In genomic region chr10:81356352-81356990, GRCm38 (mm10) we compare ENCODE assay signal across 8 mouse cellular contexts. TPM values are rescaled to one million over a fixed set of nuclear protein-coding genes. Genes with fewer than 3 reads are reported as not detected.
DNase-seq lines count a peak whose midpoint lies in the region; ATAC-seq and TF ChIP-seq lines count a peak whose summit lies in the region.

No protein-coding gene starts in this region.

- ATAC-seq in liver, embryonic 11.5 days (replicated peaks; ENCODE audit: low FRiP score): no peak
- no peak for ATAC-seq in forebrain, embryonic 11.5 days (replicated peaks; ENCODE audit: low FRiP score)

- 36% methylated on average over 12 of the region's 12 CpGs for WGBS in liver, embryonic 11.5 days
- WGBS in forebrain, embryonic 11.5 days: 60% methylated on average over 12 of the region's 12 CpGs
- WGBS in limb, embryonic 10.5 days: 59% methylated on average over 12 of the region's 12 CpGs

- no peak overlapping the region for H3ac ChIP-seq in myocyte (ENCODE audit: control insufficient read depth, insufficient read length)

- H3K4me2 ChIP-seq in liver, embryonic 11.5 days: peak overlapping the region; percentile 99
- H3K4me2 ChIP-seq in forebrain, embryonic 11.5 days (ENCODE audit: low read depth, low read length, severe bottlenecking): peak overlapping the region; percentile 99; the same call in 1 of the 2 replicates
- peak overlapping the region; percentile 80 for H3K4me2 ChIP-seq in myocyte (ENCODE audit: low read depth)

- H3K9me3 ChIP-seq in liver, embryonic 11.5 days (ENCODE audit: control insufficient read depth, low read length): no peaks in the 10 kb centered on the region
- no peaks in the 10 kb centered on the region for H3K9me3 ChIP-seq in forebrain, embryonic 11.5 days (ENCODE audit: control insufficient read depth, low read length)
- no peaks in the 10 kb centered on the region for H3K9me3 ChIP-seq in limb, embryonic 10.5 days (replicated peaks)

- TF ChIP-seq POLR2A in myocyte (IDR thresholded peaks at IDR 0.05; ENCODE audit: insufficient read length, low read depth): no peak

- peak overlapping the region; percentile 94 for H3K4me3 ChIP-seq in liver, embryonic 11.5 days (ENCODE audit: low read depth, low read length)
- H3K4me3 ChIP-seq in forebrain, embryonic 11.5 days (ENCODE audit: low read depth, low read length): no peak overlapping the region; the same call in 1 of the 2 replicates
- H3K4me3 ChIP-seq in limb, embryonic 10.5 days: peak overlapping the region; percentile 82
- H3K4me3 ChIP-seq in myocyte: peak overlapping the region; percentile 55

- H3K79me2 ChIP-seq in myocyte (ENCODE audit: control insufficient read depth, insufficient read depth): peaks cover 5% of the 10 kb centered on the region

- H3K36me3 ChIP-seq in liver, embryonic 11.5 days (ENCODE audit: control insufficient read depth, insufficient read depth, low read length): peaks cover 10% of the 10 kb centered on the region; the same call in 1 of the 2 replicates
- no peaks in the 10 kb centered on the region for H3K36me3 ChIP-seq in forebrain, embryonic 11.5 days (ENCODE audit: control insufficient read depth, insufficient read depth, low read length)
- H3K36me3 ChIP-seq in limb, embryonic 10.5 days: 0 out of 2 replicates have a peak, but pooled peaks cover 6% of the 10 kb centered on the region
- no peaks in the 10 kb centered on the region for H3K36me3 ChIP-seq in myocyte (ENCODE audit: control insufficient read depth, insufficient read depth)

- peak overlapping the region; percentile 54 for H3K9ac ChIP-seq in liver, embryonic 11.5 days (ENCODE audit: low read depth, low read length)
- no peak overlapping the region for H3K9ac ChIP-seq in forebrain, embryonic 11.5 days (ENCODE audit: low read length)

- no peaks in the 10 kb centered on the region for H3K27me3 ChIP-seq in liver, embryonic 11.5 days (replicated peaks; ENCODE audit: control insufficient read depth, insufficient read depth, low read length)
- peaks cover 5% of the 10 kb centered on the region; the same call in 1 of the 2 replicates for H3K27me3 ChIP-seq in forebrain, embryonic 11.5 days (ENCODE audit: control insufficient read depth, insufficient read depth, low read length)
- H3K27me3 ChIP-seq in limb, embryonic 10.5 days (ENCODE audit: low read depth, poor library complexity, severe bottlenecking): peaks cover 30% of the 10 kb centered on the region
- no peaks in the 10 kb centered on the region for H3K27me3 ChIP-seq in myocyte (ENCODE audit: control insufficient read depth, insufficient read depth, insufficient read length)

- peak overlapping the region; percentile 66; the same call in 1 of the 2 replicates for H3K27ac ChIP-seq in liver, embryonic 11.5 days (ENCODE audit: low read depth, low read length)
- no peak overlapping the region for H3K27ac ChIP-seq in forebrain, embryonic 11.5 days (ENCODE audit: low read depth, low read length)
- peak overlapping the region; percentile 61 for H3K27ac ChIP-seq in limb, embryonic 10.5 days

- no peak for DNase-seq in liver, embryonic 11.5 days (ENCODE audit: low spot score)
- DNase-seq in liver: no peak
- no peak for DNase-seq in forebrain, embryonic 11.5 days (ENCODE audit: low spot score)
- no peak for DNase-seq in limb, embryonic 10.5 days (ENCODE audit: low spot score)
- no peak for DNase-seq in T-cell, adult 2 months (ENCODE audit: low spot score)
- no peak for DNase-seq in gastrocnemius, postnatal 25 days
- DNase-seq in testis, postnatal 14 days (ENCODE audit: low spot score): no peak

- H3K4me1 ChIP-seq in liver, embryonic 11.5 days (replicated peaks; ENCODE audit: control insufficient read depth, insufficient read depth, low read length): peaks cover 76% of the 10 kb centered on the region
- peaks cover 7% of the 10 kb centered on the region; the same call in 1 of the 2 replicates for H3K4me1 ChIP-seq in forebrain, embryonic 11.5 days (replicated peaks; ENCODE audit: control insufficient read depth, insufficient read depth, low read length)
- peaks cover 71% of the 10 kb centered on the region for H3K4me1 ChIP-seq in limb, embryonic 10.5 days

TF ChIP-seq in myocyte, 11 proteins besides CTCF, POLR2A, EP300 and RAD21:
- no peak for TF ChIP-seq MAX (IDR thresholded peaks at IDR 0.05; ENCODE audit: low read depth)
- TF ChIP-seq MYOG (IDR thresholded peaks at IDR 0.05; ENCODE audit: control insufficient read depth in 1 of 3, insufficient read depth in 1 of 3, insufficient read length in 2 of 3, low read depth in 2 of 3): peak in 1 of 3 experiments; percentile 75
- TF ChIP-seq TCF3 (IDR thresholded peaks at IDR 0.05; ENCODE audit: insufficient read length, low read depth): no peak
- no peak for TF ChIP-seq E2F4 (IDR thresholded peaks at IDR 0.05; ENCODE audit: insufficient read depth)
- peak in 2 of 3 experiments; percentile 44 to 88 for TF ChIP-seq MYOD1 (IDR thresholded peaks at IDR 0.05; ENCODE audit: control insufficient read depth in 1 of 3, insufficient read length in 2 of 3, low read depth in 2 of 3)
- no peak for TF ChIP-seq POLR2AphosphoS2 (IDR thresholded peaks at IDR 0.05; ENCODE audit: insufficient read length, low read depth)
- no peak for TF ChIP-seq USF1 (IDR thresholded peaks at IDR 0.05; ENCODE audit: low read depth)
- TF ChIP-seq TCF12 (IDR thresholded peaks at IDR 0.05; ENCODE audit: insufficient read depth, poor library complexity, severe bottlenecking): no peak
- no peak for TF ChIP-seq SRF (IDR thresholded peaks at IDR 0.05; ENCODE audit: control insufficient read depth, insufficient read length, low read depth)
- no peak for TF ChIP-seq REST (IDR thresholded peaks at IDR 0.05; ENCODE audit: insufficient read depth, insufficient read length)
- no peak for TF ChIP-seq CEBPB (IDR thresholded peaks at IDR 0.05; ENCODE audit: insufficient read depth, poor library complexity, severe bottlenecking)

RNA-seq across cellular contexts. Expression of gene Mfsd12, which starts 0.8 kb away (rescaled TPM):
- polyA plus RNA-seq in liver, embryonic 11.5 days (2014; fragmentation: Nextera tagmentation; extraction: Ambion mirVana): 11.2 TPM in 2 replicates
- polyA plus RNA-seq in forebrain, embryonic 11.5 days (2014; fragmentation: Nextera tagmentation; extraction: Ambion mirVana): 4.5 and 4.7 TPM in 2 replicates
- 7.6 and 8.8 TPM in 2 replicates for polyA plus RNA-seq in limb, embryonic 10.5 days (2016; fragmentation: Nextera tagmentation; extraction: Ambion mirVana)
- polyA plus RNA-seq in myocyte (2012; fragmentation: generic; extraction: Trizol): 21.7 TPM
- total RNA-seq in gastrocnemius, postnatal 25 days (2021): 1 to 10 TPM; 2.3 to 2.9 TPM

RNA-seq across cellular contexts. Expression of gene Hmg20b, which starts 6.2 kb away (rescaled TPM):
- polyA plus RNA-seq in liver, embryonic 11.5 days (2014; fragmentation: Nextera tagmentation; extraction: Ambion mirVana): 68.6 and 69.2 TPM in 2 replicates
- 109 and 111 TPM in 2 replicates for polyA plus RNA-seq in forebrain, embryonic 11.5 days (2014; fragmentation: Nextera tagmentation; extraction: Ambion mirVana)
- polyA plus RNA-seq in limb, embryonic 10.5 days (2016; fragmentation: Nextera tagmentation; extraction: Ambion mirVana): 99.6 and 114 TPM in 2 replicates
- polyA plus RNA-seq in myocyte (2012; fragmentation: generic; extraction: Trizol): 80.2 TPM
- total RNA-seq in gastrocnemius, postnatal 25 days (2021): 10 to 100 TPM; 22.9 to 29.6 TPM

RNA-seq across cellular contexts. Expression of gene 4930404N11Rik, which starts 9.1 kb away (rescaled TPM):
- polyA plus RNA-seq in liver, embryonic 11.5 days (2014; fragmentation: Nextera tagmentation; extraction: Ambion mirVana): 0.64 and 0.68 TPM in 2 replicates
- 0.15 and 0.40 TPM in 2 replicates for polyA plus RNA-seq in forebrain, embryonic 11.5 days (2014; fragmentation: Nextera tagmentation; extraction: Ambion mirVana)
- polyA plus RNA-seq in limb, embryonic 10.5 days (2016; fragmentation: Nextera tagmentation; extraction: Ambion mirVana): 0.24 and 0.38 TPM in 2 replicates
- polyA plus RNA-seq in myocyte (2012; fragmentation: generic; extraction: Trizol): 0.92 TPM
- under 1 TPM; 0.48 to 0.49 TPM for total RNA-seq in gastrocnemius, postnatal 25 days (2021)

RNA-seq across cellular contexts. Expression of gene Gipc3, which starts 13.4 kb away (rescaled TPM):
- polyA plus RNA-seq in liver, embryonic 11.5 days (2014; fragmentation: Nextera tagmentation; extraction: Ambion mirVana): not detected in 2 replicates
- polyA plus RNA-seq in forebrain, embryonic 11.5 days (2014; fragmentation: Nextera tagmentation; extraction: Ambion mirVana): 0.07 TPM in 1 of 2 replicates, not detected in the other
- polyA plus RNA-seq in limb, embryonic 10.5 days (2016; fragmentation: Nextera tagmentation; extraction: Ambion mirVana): 0.09 TPM in 1 of 2 replicates, not detected in the other
- polyA plus RNA-seq in myocyte (2012; fragmentation: generic; extraction: Trizol): 0.10 TPM
- total RNA-seq in gastrocnemius, postnatal 25 days (2021): 1 to 10 TPM; 1.0 to 1.3 TPM

RNA-seq across cellular contexts. Expression of gene Fzr1, which starts 21.8 kb away (rescaled TPM):
- polyA plus RNA-seq in liver, embryonic 11.5 days (2014; fragmentation: Nextera tagmentation; extraction: Ambion mirVana): 74.0 and 75.9 TPM in 2 replicates
- polyA plus RNA-seq in forebrain, embryonic 11.5 days (2014; fragmentation: Nextera tagmentation; extraction: Ambion mirVana): 132 and 144 TPM in 2 replicates
- polyA plus RNA-seq in limb, embryonic 10.5 days (2016; fragmentation: Nextera tagmentation; extraction: Ambion mirVana): 134 and 148 TPM in 2 replicates
- polyA plus RNA-seq in myocyte (2012; fragmentation: generic; extraction: Trizol): 42.0 TPM
- 10 to 100 TPM; 13.5 to 14.0 TPM for total RNA-seq in gastrocnemius, postnatal 25 days (2021)
